Mouse (Mus musculus) testis, adult 2 months (tissue): Measurements from ENCODE around the gene Cnnm2. TPM values are rescaled to one million over a fixed set of nuclear protein-coding genes. Genes with fewer than 3 reads are reported as not detected.
A peak's percentile ranks its signal among the peaks of the same experiment; 100 is the strongest.

Experiments used
- H3K27ac ChIP-seq: fragments of 200-500 bp; 2 replicates; pipeline ENCODE4 v1.5.1; 2012; ENCODE audit warnings: low read depth, low read length; ENCODE audit not compliant: control insufficient read depth, insufficient read depth
- H3K27me3 ChIP-seq: fragments of 200-500 bp; 2 replicates; pipeline ENCODE4 v1.6.1; 2012; ENCODE audit warnings: mild to moderate bottlenecking, low read length, moderate library complexity; ENCODE audit not compliant: control insufficient read depth, insufficient read depth
- H3K36me3 ChIP-seq: fragments of 200-500 bp; 2 replicates; pipeline ENCODE4 v1.6.1; 2012; ENCODE audit warnings: mild to moderate bottlenecking, low read length; ENCODE audit not compliant: control insufficient read depth, insufficient read depth
- H3K4me1 ChIP-seq: fragments of 200-500 bp; 2 replicates; pipeline ENCODE4 v1.6.1; 2012; ENCODE audit warnings: low read length; ENCODE audit not compliant: control insufficient read depth, insufficient read depth
- H3K4me3 ChIP-seq: fragments of 200-500 bp; 2 replicates; pipeline ENCODE4 v1.5.1; 2012; ENCODE audit warnings: low read depth, mild to moderate bottlenecking, low read length, moderate library complexity, mixed read lengths; ENCODE audit not compliant: control insufficient read depth
- CTCF ChIP-seq: fragments of 200-500 bp; IDR thresholded peaks from 2 replicates; pipeline ENCODE4 v1.5.1; 2012; ENCODE audit warnings: low read depth, mild to moderate bottlenecking, inconsistent platforms, low read length, moderate library complexity; ENCODE audit not compliant: control insufficient read depth, insufficient read depth, insufficient replicate concordance
- POLR2A ChIP-seq: fragments of 200-500 bp; IDR thresholded peaks from 2 replicates; pipeline ENCODE4 v1.6.1; 2012; ENCODE audit warnings: low read depth, mild to moderate bottlenecking, inconsistent platforms, low read length, moderate library complexity; ENCODE audit not compliant: control insufficient read depth
- polyA plus RNA-seq: library from polyadenylated mRNA; depleted of rRNA; stranded (reverse); fragments of >200 nt; gene quantifications from 2 replicates; pipeline ENCODE4 v1.2.3, GENCODE M21; 2012

The Cnnm2 gene
- polyA plus RNA-seq, 1 experiment = 3.3 TPM

- Histone ChIP-seq H3K27me3 (no peaks in the 10 kb centered on the region), H3K27ac (no peak overlapping the region), H3K4me1 (peaks cover 2% of the 10 kb centered on the region), H3K4me3 (no peak overlapping the region), H3K36me3 (no peaks in the 10 kb centered on the region)
- TF ChIP-seq CTCF (no peak), POLR2A (no peak)
Measured at GRCm38 (mm10) chr19:46873924-46874323, 112.5 kb downstream of the Cnnm2 start.

- no peaks in the 10 kb centered on the region for H3K36me3 ChIP-seq
- no peaks in the 10 kb centered on the region for H3K27me3 ChIP-seq
Measured at GRCm38 (mm10) chr19:46875790-46876189, 114.4 kb downstream of the Cnnm2 start.

GRCm38 (mm10) chr19:46877886-46878285 is 116.5 kb downstream of the Cnnm2 start:
- TF ChIP-seq POLR2A (no peak), CTCF (no peak)
- Histone ChIP-seq H3K36me3 (no peaks in the 10 kb centered on the region; the same call in 1 of the 2 replicates), H3K4me3 (no peak overlapping the region), H3K4me1 (no peaks in the 10 kb centered on the region), H3K27ac (no peak overlapping the region), H3K27me3 (no peaks in the 10 kb centered on the region)

More at GRCm38 (mm10) chr19:46875790-46876189, 114.4 kb downstream of the Cnnm2 start:
- H3K4me1 ChIP-seq = no peaks in the 10 kb centered on the region
- peak; percentile 84; the same call in 1 of the 2 replicates for TF ChIP-seq CTCF
- TF ChIP-seq POLR2A = no peak
- no peak overlapping the region for H3K4me3 ChIP-seq
- no peak overlapping the region for H3K27ac ChIP-seq

GRCm38 (mm10) chr19:46878346-46878745 is 117.0 kb downstream of the Cnnm2 start:
- no peaks in the 10 kb centered on the region for H3K27me3 ChIP-seq
- H3K4me1 ChIP-seq = no peaks in the 10 kb centered on the region
- TF ChIP-seq POLR2A (no peak), CTCF (peak; percentile 32; the same call in 1 of the 2 replicates)
- H3K27ac ChIP-seq = no peak overlapping the region
- no peaks in the 10 kb centered on the region; the same call in 1 of the 2 replicates for H3K36me3 ChIP-seq
- H3K4me3 ChIP-seq = no peak overlapping the region

GRCm38 (mm10) chr19:46879876-46880275 is 118.5 kb downstream of the Cnnm2 start:
- H3K27ac ChIP-seq = no peak overlapping the region
- H3K36me3 ChIP-seq = no peaks in the 10 kb centered on the region; the same call in 1 of the 2 replicates
- H3K27me3 ChIP-seq = no peaks in the 10 kb centered on the region
- no peaks in the 10 kb centered on the region for H3K4me1 ChIP-seq
- no peak overlapping the region for H3K4me3 ChIP-seq
- TF ChIP-seq POLR2A = no peak
- no peak for TF ChIP-seq CTCF

GRCm38 (mm10) chr19:46885365-46885764 is 124.0 kb downstream of the Cnnm2 start:
- Histone ChIP-seq H3K4me1 (no peaks in the 10 kb centered on the region), H3K4me3 (no peak overlapping the region), H3K36me3 (peaks cover 5% of the 10 kb centered on the region), H3K27ac (no peak overlapping the region), H3K27me3 (no peaks in the 10 kb centered on the region)
- TF ChIP-seq POLR2A (no peak), CTCF (no peak)

GRCm38 (mm10) chr19:46886826-46887225 is 125.4 kb downstream of the Cnnm2 start:
- Histone ChIP-seq H3K36me3 (peaks cover 5% of the 10 kb centered on the region), H3K4me1 (no peaks in the 10 kb centered on the region), H3K27ac (no peak overlapping the region), H3K27me3 (no peaks in the 10 kb centered on the region), H3K4me3 (no peak overlapping the region)
- TF ChIP-seq CTCF = no peak
- TF ChIP-seq POLR2A = no peak
